ENCODE assay signal across 26 mouse cellular contexts in the genomic region with DNA sequence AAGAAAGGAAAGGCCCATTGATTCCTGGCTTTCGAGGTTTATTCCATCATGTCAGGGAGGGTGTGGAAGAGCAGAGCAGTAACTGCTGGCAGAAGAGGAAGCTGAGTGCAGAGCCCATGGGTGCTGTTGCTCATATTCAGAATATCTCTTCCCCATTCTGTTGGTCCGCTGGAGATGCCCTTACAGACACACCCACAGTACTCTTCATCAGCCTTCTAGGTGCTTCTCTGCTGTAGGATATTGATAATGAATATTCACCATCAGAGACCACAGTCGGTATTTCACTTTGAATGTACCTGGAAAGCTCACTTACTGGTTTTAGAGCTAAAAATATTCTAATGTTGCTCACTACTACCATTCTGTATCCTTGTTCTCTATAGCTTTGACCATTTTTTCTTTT.
"Had no signal": no experiment of that assay in that cellular context is flagged by ENCODE, and none has a peak within 500 bp of the region (broad histone marks: within the 10 kb centered on the region; RNA-seq: fewer than 3 reads in every experiment).

No protein-coding gene starts in this region.

- DNase-seq: liver, embryonic 13.5 days; liver, postnatal 0 days; lung, adult 2 months; lung, postnatal 14 days; lung, postnatal 36 days; midbrain, embryonic 14.5 days; retina, postnatal 1 day; right cerebral cortex, adult 18-20 months; right cerebral cortex, postnatal 25 days; right cerebral cortex, postnatal 4 days; spleen, adult 18-20 months; thymus, adult 2 months; thymus, postnatal 25 days; thymus, postnatal 4 days had no signal

- ATAC-seq: liver, postnatal 0 days; lung, postnatal 0 days; midbrain, embryonic 16.5 days had no signal

- H3K36me3 ChIP-seq: liver, embryonic 13.5 days; liver, embryonic 15.5 days; lung, embryonic 15.5 days; midbrain, embryonic 10.5 days; midbrain, embryonic 12.5 days; neural tube, embryonic 13.5 days; neural tube, embryonic 15.5 days had no signal

- H3K4me3 ChIP-seq: liver, embryonic 13.5 days; liver, embryonic 15.5 days; lung, embryonic 15.5 days; midbrain, embryonic 10.5 days; midbrain, embryonic 12.5 days; myocyte; neural tube, embryonic 13.5 days; neural tube, embryonic 15.5 days; stomach, embryonic 15.5 days had no signal

- H3K4me1 ChIP-seq: liver, embryonic 13.5 days; liver, embryonic 15.5 days; midbrain, embryonic 10.5 days; midbrain, embryonic 12.5 days; neural tube, embryonic 13.5 days; neural tube, embryonic 15.5 days; stomach, embryonic 15.5 days had no signal

- H3K27ac ChIP-seq: liver, embryonic 13.5 days; liver, embryonic 15.5 days; lung, embryonic 15.5 days; macrophage; midbrain, embryonic 10.5 days; midbrain, embryonic 12.5 days; neural tube, embryonic 13.5 days; neural tube, embryonic 15.5 days; stomach, embryonic 15.5 days; stomach, postnatal 0 days had no signal

- H3K27me3 ChIP-seq: liver, embryonic 13.5 days; liver, embryonic 15.5 days; lung, embryonic 15.5 days; midbrain, embryonic 12.5 days; neural tube, embryonic 13.5 days; neural tube, embryonic 15.5 days; stomach, embryonic 15.5 days had no signal
